Mouse (Mus musculus) liver, embryonic 14.5 days (tissue): ENCODE measurements around the gene Rsad2. TPM values are rescaled to one million over a fixed set of nuclear protein-coding genes. Genes with fewer than 3 reads are reported as not detected.

Source experiments
- ATAC-seq: fragments of 200-750 bp; cut with Nextera tagmentation; 2 replicates; pipeline ENCODE4 v1.8.0; 2017; ENCODE audit warnings: moderate number of reproducible peaks, mild to moderate bottlenecking, moderate library complexity; ENCODE audit not compliant: insufficient read depth
- DNase-seq, 3 experiments: peaks; one replicate each; pipeline ENCODE4 v3.0.0-alpha.2; 2012 to 2013; ENCODE audit warnings: low read depth in 3 of 3, low spot score in 3 of 3
- H3K27ac ChIP-seq: fragments of 300-500 bp; sonication (generic); 2 replicates; pipeline ENCODE4 v1.5.1; 2014; ENCODE audit warnings: moderate library complexity, mild to moderate bottlenecking, control low read depth, inconsistent platforms
- H3K27me3 ChIP-seq: fragments of 300-500 bp; sonication (generic); 2 replicates; pipeline ENCODE4 v1.6.1; 2014; ENCODE audit warnings: mild to moderate bottlenecking, low read length, moderate library complexity; ENCODE audit not compliant: control insufficient read depth, insufficient read depth
- H3K36me3 ChIP-seq: fragments of 300-500 bp; sonication (generic); replicated peaks from 2 replicates; pipeline ENCODE4 v1.6.1; 2014; ENCODE audit warnings: low read depth; ENCODE audit not compliant: control insufficient read depth, insufficient read depth
- H3K4me1 ChIP-seq, 2 experiments: fragments of 200-500 bp in 1 of 2; fragments of 300-500 bp in 1 of 2; sonication (generic) in 1 of 2; replicated peaks; 2 replicates each; pipeline ENCODE4 v1.6.1; 2012 to 2014; ENCODE audit warnings: antibody characterized with exemption in 1 of 2, inconsistent platforms in 1 of 2, low read length in 1 of 2; ENCODE audit not compliant: control insufficient read depth in 2 of 2, insufficient read depth in 2 of 2
- H3K4me2 ChIP-seq: fragments of 300-500 bp; sonication (generic); 2 replicates; pipeline ENCODE4 v1.6.1; 2014; ENCODE audit warnings: low read depth, mild to moderate bottlenecking, control low read depth, moderate library complexity
- H3K4me3 ChIP-seq, 2 experiments: fragments of 200-500 bp in 1 of 2; fragments of 300-500 bp in 1 of 2; sonication (generic) in 1 of 2; 2 replicates each; pipeline ENCODE4 v1.5.1; 2012 to 2014; ENCODE audit warnings: low read depth in 2 of 2, low read length in 2 of 2, mild to moderate bottlenecking in 2 of 2, control low read depth in 1 of 2, inconsistent platforms in 1 of 2, moderate library complexity in 1 of 2; ENCODE audit not compliant: insufficient read depth in 1 of 2
- H3K9ac ChIP-seq: fragments of 300-500 bp; sonication (generic); replicated peaks from 2 replicates; pipeline ENCODE4 v1.6.1; 2014; ENCODE audit warnings: mild to moderate bottlenecking, control low read depth, moderate library complexity
- H3K9me3 ChIP-seq: fragments of 300-500 bp; sonication (generic); 2 replicates; pipeline ENCODE4 v1.6.1; 2016; ENCODE audit warnings: low read length, mixed read lengths; ENCODE audit not compliant: control insufficient read depth
- CTCF ChIP-seq: IDR thresholded peaks from 2 replicates; pipeline ENCODE4 v1.5.1; 2016; ENCODE audit warnings: antibody characterized with exemption, low read depth, control low read depth
- EP300 ChIP-seq: IDR thresholded peaks from 2 replicates; pipeline ENCODE4 v1.6.1; 2016; ENCODE audit warnings: antibody characterized with exemption, low read depth
- WGBS: fragments of 180-500 bp; shearing (Covaris S2); extraction: QIAGEN DNeasy Blood & Tissue Kit; methylation state at CpG from one replicate; pipeline ENCODE4 v1.1.7; 2014; ENCODE audit not compliant: insufficient replicate concordance; 5-methylcytosine and 5-hydroxymethylcytosine counted together
- polyA plus RNA-seq, 2 experiments: library from polyadenylated mRNA; depleted of rRNA in 1 of 2; stranded (reverse) in 1 of 2; unstranded in 1 of 2; fragments of >200 nt; fragmentation: Nextera tagmentation in 1 of 2; extraction: Ambion mirVana in 1 of 2; gene quantifications; 2 replicates each; pipeline versions ENCODE4 v1.2.1 to v1.2.3; 2012 to 2014

The Rsad2 gene
- polyA plus RNA-seq, 2 experiments = 0.93 to 2.7 TPM

GRCm38 (mm10) chr12:26465600-26465999 is 9.3 kb upstream of the Rsad2 start:
- Histone ChIP-seq H3K36me3 (no peaks in the 10 kb centered on the region), H3K27ac (no peak overlapping the region), H3K27me3 (no peaks in the 10 kb centered on the region), H3K4me3 (no peak overlapping the region), H3K4me2 (no peak overlapping the region), H3K9ac (no peak overlapping the region), H3K9me3 (no peaks in the 10 kb centered on the region), H3K4me1 (peaks cover 3 to 8% of the 10 kb centered on the region in 2 experiments)
- DNase-seq = no peak
- TF ChIP-seq CTCF (no peak), EP300 (no peak)
- ATAC-seq = no peak
- WGBS = 60% methylated on average over 5 of the region's 5 CpGs

- no peak for TF ChIP-seq EP300
- no peak for TF ChIP-seq CTCF
- DNase-seq = no peak
- 12% methylated on average over 2 of the region's 2 CpGs for WGBS
Measured at GRCm38 (mm10) chr12:26460091-26460490, 3.8 kb upstream of the Rsad2 start.

GRCm38 (mm10) chr12:26454682-26455081 is 1.6 kb downstream of the Rsad2 start:
- WGBS = 27% methylated on average over 5 of the region's 5 CpGs
- Histone ChIP-seq H3K4me2 (no peak overlapping the region), H3K9me3 (no peaks in the 10 kb centered on the region), H3K27ac (no peak overlapping the region), H3K9ac (no peak overlapping the region), H3K4me1 (peaks cover 4 to 8% of the 10 kb centered on the region in 2 experiments; a peak in 3 of 4 replicates), H3K27me3 (no peaks in the 10 kb centered on the region), H3K36me3 (no peaks in the 10 kb centered on the region), H3K4me3 (no peak overlapping the region)
- DNase-seq (no peak), ATAC-seq (no peak)
- TF ChIP-seq CTCF = no peak
- no peak for TF ChIP-seq EP300

More at GRCm38 (mm10) chr12:26460091-26460490, 3.8 kb upstream of the Rsad2 start:
- no peak overlapping the region for H3K9ac ChIP-seq
- H3K27me3 ChIP-seq = no peaks in the 10 kb centered on the region
- H3K4me2 ChIP-seq = no peak overlapping the region
- no peak overlapping the region for H3K4me3 ChIP-seq
- no peaks in the 10 kb centered on the region for H3K4me1 ChIP-seq
- H3K27ac ChIP-seq = no peak overlapping the region
- H3K9me3 ChIP-seq = no peaks in the 10 kb centered on the region
- ATAC-seq = no peak
- no peaks in the 10 kb centered on the region for H3K36me3 ChIP-seq

GRCm38 (mm10) chr12:26452951-26453350 is 3.3 kb downstream of the Rsad2 start:
- Histone ChIP-seq H3K9ac (no peak overlapping the region), H3K4me1 (peaks cover 4 to 8% of the 10 kb centered on the region in 2 experiments; a peak in 3 of 4 replicates), H3K4me2 (no peak overlapping the region), H3K27me3 (no peaks in the 10 kb centered on the region), H3K9me3 (no peaks in the 10 kb centered on the region), H3K4me3 (no peak overlapping the region), H3K27ac (no peak overlapping the region), H3K36me3 (no peaks in the 10 kb centered on the region)
- ATAC-seq (no peak), DNase-seq (no peak)
- no peak for TF ChIP-seq CTCF
- no peak for TF ChIP-seq EP300
- 12% methylated on average over 4 of the region's 4 CpGs for WGBS

GRCm38 (mm10) chr12:26451150-26451549 is 5.1 kb downstream of the Rsad2 start:
- H3K9me3 ChIP-seq = no peaks in the 10 kb centered on the region
- no peak overlapping the region for H3K27ac ChIP-seq
- peaks cover 4 to 8% of the 10 kb centered on the region in 2 experiments; a peak in 3 of 4 replicates for H3K4me1 ChIP-seq
- no peak overlapping the region for H3K4me2 ChIP-seq
- no peak overlapping the region for H3K9ac ChIP-seq
- peak in 1 of 3 experiments; percentile 47 for DNase-seq
- H3K36me3 ChIP-seq = no peaks in the 10 kb centered on the region
- TF ChIP-seq CTCF = no peak
- no peak for TF ChIP-seq EP300
- WGBS = 4% methylated on average over 1 of the region's 1 CpGs
- H3K27me3 ChIP-seq = no peaks in the 10 kb centered on the region
- H3K4me3 ChIP-seq = no peak overlapping the region
- ATAC-seq = no peak
